Mouse (Mus musculus) midbrain, embryonic 15.5 days (tissue): ENCODE data around the gene Capns1. TPM values are rescaled to one million over a fixed set of nuclear protein-coding genes. Genes with fewer than 3 reads are reported as not detected.
A peak's percentile ranks its signal among the peaks of the same experiment; 100 is the strongest.

ENCODE experiments used
- ATAC-seq: fragments of 200-750 bp; cut with Nextera tagmentation; replicated peaks from 2 replicates; pipeline ENCODE4 v1.8.0; 2017; ENCODE audit warnings: moderate TSS enrichment
- H3K27ac ChIP-seq: fragments of 300-500 bp; sonication (generic); 2 replicates; pipeline ENCODE4 v1.5.1; 2015; ENCODE audit warnings: mild to moderate bottlenecking, inconsistent platforms
- H3K27me3 ChIP-seq: fragments of 300-500 bp; sonication (generic); replicated peaks from 2 replicates; pipeline ENCODE4 v1.6.1; 2015; ENCODE audit warnings: inconsistent platforms
- H3K36me3 ChIP-seq: fragments of 300-500 bp; sonication (generic); replicated peaks from 2 replicates; pipeline ENCODE4 v1.6.1; 2015; ENCODE audit warnings: inconsistent platforms
- H3K4me1 ChIP-seq: fragments of 300-500 bp; sonication (generic); 2 replicates; pipeline ENCODE4 v1.6.1; 2015; ENCODE audit warnings: inconsistent platforms
- H3K4me2 ChIP-seq: fragments of 300-500 bp; sonication (generic); 2 replicates; pipeline ENCODE4 v1.6.1; 2015; ENCODE audit warnings: inconsistent platforms, mild to moderate bottlenecking, moderate library complexity
- H3K4me3 ChIP-seq: fragments of 300-500 bp; sonication (generic); 2 replicates; pipeline ENCODE4 v1.5.1; 2015; ENCODE audit warnings: mild to moderate bottlenecking, inconsistent platforms
- H3K9ac ChIP-seq: fragments of 300-500 bp; sonication (generic); 2 replicates; pipeline ENCODE4 v1.6.1; 2015; ENCODE audit warnings: mild to moderate bottlenecking, inconsistent platforms
- H3K9me3 ChIP-seq: fragments of 300-500 bp; sonication (generic); 2 replicates; pipeline ENCODE4 v1.6.1; 2016; ENCODE audit warnings: inconsistent platforms
- WGBS: fragments of 180-500 bp; shearing (Covaris S2); methylation state at CpG from one replicate; pipeline ENCODE4 v1.1.7; 2015; ENCODE audit warnings: mixed read lengths; 5-methylcytosine and 5-hydroxymethylcytosine counted together
- polyA plus RNA-seq: library from polyadenylated mRNA; unstranded; fragments of >200 nt; fragmentation: Nextera tagmentation; extraction: Ambion mirVana; gene quantifications from 2 replicates; pipeline ENCODE4 v1.2.1, GENCODE M21; 2015

Capns1 gene
- polyA plus RNA-seq, 1 experiment from 2014 or later, result 69.8 TPM

- H3K36me3 ChIP-seq, result no peaks in the 10 kb centered on the region
- H3K9ac ChIP-seq, result no peak overlapping the region
- H3K4me3 ChIP-seq, result no peak overlapping the region
- no peak for ATAC-seq
- WGBS, result 83% methylated on average over 5 of the region's 5 CpGs
- no peaks in the 10 kb centered on the region; the same call in 1 of the 2 replicates for H3K27me3 ChIP-seq
- H3K27ac ChIP-seq, result no peak overlapping the region
- peaks cover 7% of the 10 kb centered on the region for H3K4me1 ChIP-seq
- no peak overlapping the region for H3K4me2 ChIP-seq
- no peaks in the 10 kb centered on the region for H3K9me3 ChIP-seq
Measured at GRCm38 (mm10) chr7:30200200-30200599, 1.6 kb upstream of the Capns1 start.

DNA sequence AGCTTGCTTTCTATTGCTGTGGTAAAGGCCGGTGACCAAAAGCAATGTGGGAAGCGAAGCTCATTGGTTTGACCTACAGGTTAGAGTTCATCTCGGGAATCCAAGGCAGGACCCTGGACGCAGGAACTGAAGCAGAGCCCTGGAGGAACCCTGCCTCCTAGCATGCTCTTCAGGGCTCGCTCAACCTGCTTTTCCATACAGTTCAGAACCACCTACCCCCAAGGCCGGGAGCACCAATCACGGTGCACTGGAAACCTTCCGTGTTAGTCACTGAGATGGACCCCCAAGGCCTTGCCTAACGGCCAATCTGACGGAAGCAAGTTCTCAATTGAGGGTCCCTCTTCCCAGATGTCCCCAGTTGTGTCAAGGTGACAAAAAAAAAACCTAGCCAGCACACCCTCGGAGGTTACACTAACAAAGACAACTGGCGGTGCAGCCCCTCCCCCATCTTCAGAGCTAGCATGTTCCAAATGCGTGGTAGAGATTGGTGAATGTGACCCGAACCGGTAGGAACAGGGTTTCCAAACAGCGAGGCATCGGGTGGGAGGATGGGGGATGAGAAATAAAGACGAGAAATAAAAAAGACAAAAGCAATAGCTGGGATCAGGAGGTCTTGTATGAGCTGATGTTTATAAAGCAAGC is 1.0 kb upstream of the Capns1 start:
- H3K4me2 ChIP-seq, result no peak overlapping the region
- H3K9ac ChIP-seq, result no peak overlapping the region
- no peak for ATAC-seq
- H3K4me1 ChIP-seq, result peaks cover 9% of the 10 kb centered on the region
- H3K4me3 ChIP-seq, result no peak overlapping the region
- no peaks in the 10 kb centered on the region; the same call in 1 of the 2 replicates for H3K27me3 ChIP-seq
- H3K9me3 ChIP-seq, result no peaks in the 10 kb centered on the region
- no peaks in the 10 kb centered on the region for H3K36me3 ChIP-seq
- WGBS, result 76% methylated on average over 18 of the region's 18 CpGs
- no peak overlapping the region for H3K27ac ChIP-seq

- WGBS, result 79% methylated on average over 5 of the region's 5 CpGs
- Histone ChIP-seq H3K27ac (no peak overlapping the region), H3K4me1 (peaks cover 19% of the 10 kb centered on the region), H3K9me3 (no peaks in the 10 kb centered on the region), H3K27me3 (no peaks in the 10 kb centered on the region; the same call in 1 of the 2 replicates), H3K4me2 (no peak overlapping the region), H3K9ac (no peak overlapping the region), H3K36me3 (no peaks in the 10 kb centered on the region), H3K4me3 (no peak overlapping the region)
- ATAC-seq, result no peak
Measured at GRCm38 (mm10) chr7:30197592-30198129, 950 bp downstream of the Capns1 start.

DNA sequence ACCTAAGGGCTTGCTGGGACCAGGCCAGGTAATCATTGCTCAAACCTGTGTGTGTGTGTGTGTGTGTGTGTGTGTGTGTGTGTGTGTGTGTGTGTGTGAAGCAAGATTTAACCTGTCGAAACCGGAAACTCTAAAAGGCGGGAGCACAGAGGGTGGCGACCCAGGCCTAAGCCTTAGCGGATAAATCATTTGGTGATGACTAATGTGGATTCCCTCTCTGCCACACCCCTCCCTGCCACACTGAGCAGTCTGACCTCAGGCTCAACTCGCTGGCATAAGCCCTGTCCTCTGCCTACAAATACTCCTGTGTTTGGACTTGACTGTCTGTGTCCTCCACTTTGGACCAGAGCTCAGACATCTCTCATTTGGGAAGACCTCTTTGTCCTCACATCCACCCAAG is 2.4 kb downstream of the Capns1 start:
- no peak overlapping the region for H3K27ac ChIP-seq
- no peak overlapping the region for H3K9ac ChIP-seq
- H3K36me3 ChIP-seq, result peaks cover 7% of the 10 kb centered on the region; the same call in 1 of the 2 replicates
- H3K4me3 ChIP-seq, result no peak overlapping the region
- no peaks in the 10 kb centered on the region; the same call in 1 of the 2 replicates for H3K27me3 ChIP-seq
- WGBS, result 74% methylated on average over 6 of the region's 6 CpGs
- peaks cover 23% of the 10 kb centered on the region for H3K4me1 ChIP-seq
- no peaks in the 10 kb centered on the region for H3K9me3 ChIP-seq
- ATAC-seq, result no peak
- H3K4me2 ChIP-seq, result no peak overlapping the region

DNA sequence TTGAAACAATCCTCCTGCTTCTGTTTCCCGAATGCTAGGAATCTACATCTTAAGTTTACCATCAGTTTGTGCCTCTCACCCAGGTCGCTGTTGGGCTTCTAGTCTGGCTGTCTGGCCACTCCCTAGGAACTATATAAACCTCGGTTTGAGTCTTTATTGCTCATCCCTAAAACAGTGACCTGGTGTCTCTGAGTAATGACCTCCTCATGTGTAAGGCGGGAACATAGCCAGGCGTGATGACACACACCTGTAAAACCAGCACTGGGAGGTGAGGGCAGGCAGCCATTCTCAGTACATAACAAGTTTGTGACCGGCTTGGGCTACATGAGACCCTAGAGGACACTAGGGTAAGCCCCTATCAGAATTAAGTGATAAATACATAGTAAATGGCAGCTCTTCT is 3.1 kb downstream of the Capns1 start:
- H3K27ac ChIP-seq, result peak overlapping the region; percentile 84; the same call in 1 of the 2 replicates
- no peaks in the 10 kb centered on the region; the same call in 1 of the 2 replicates for H3K27me3 ChIP-seq
- peaks cover 9% of the 10 kb centered on the region; the same call in 1 of the 2 replicates for H3K36me3 ChIP-seq
- H3K4me1 ChIP-seq, result peaks cover 23% of the 10 kb centered on the region
- H3K9ac ChIP-seq, result peak overlapping the region; percentile 81; the same call in 1 of the 2 replicates
- ATAC-seq, result no peak
- H3K4me3 ChIP-seq, result 0 out of 2 replicates have a peak overlapping the region, but pooled peaks have one; percentile 74
- peak overlapping the region; percentile 66; the same call in 1 of the 2 replicates for H3K4me2 ChIP-seq
- 74% methylated on average over 6 of the region's 6 CpGs for WGBS
- H3K9me3 ChIP-seq, result no peaks in the 10 kb centered on the region

- under 1% methylated on average over 28 of the region's 28 CpGs for WGBS
- peak; percentile 90 for ATAC-seq
Measured at GRCm38 (mm10) chr7:30194884-30195283, 3.7 kb downstream of the Capns1 start.

GRCm38 (mm10) chr7:30194101-30194831 is 4.3 kb downstream of the Capns1 start:
- under 1% methylated on average over 26 of the region's 26 CpGs for WGBS
- H3K27ac ChIP-seq, result peak overlapping the region; percentile 84
- H3K27me3 ChIP-seq, result no peaks in the 10 kb centered on the region
- ATAC-seq, result peak; percentile 38
- H3K9me3 ChIP-seq, result no peaks in the 10 kb centered on the region
- peak overlapping the region; percentile 74 for H3K4me3 ChIP-seq
- H3K4me2 ChIP-seq, result peak overlapping the region; percentile 66
- peaks cover 23% of the 10 kb centered on the region for H3K4me1 ChIP-seq
- H3K36me3 ChIP-seq, result peaks cover 15% of the 10 kb centered on the region; the same call in 1 of the 2 replicates
- peak overlapping the region; percentile 81 for H3K9ac ChIP-seq

More at GRCm38 (mm10) chr7:30194884-30195283, 3.7 kb downstream of the Capns1 start:
- Histone ChIP-seq H3K4me1 (peaks cover 23% of the 10 kb centered on the region), H3K36me3 (peaks cover 14% of the 10 kb centered on the region; the same call in 1 of the 2 replicates), H3K9me3 (no peaks in the 10 kb centered on the region), H3K27ac (peak overlapping the region; percentile 84), H3K9ac (peak overlapping the region; percentile 81), H3K4me3 (peak overlapping the region; percentile 74), H3K27me3 (no peaks in the 10 kb centered on the region), H3K4me2 (peak overlapping the region; percentile 66)

GRCm38 (mm10) chr7:30193581-30194100 is 5.0 kb downstream of the Capns1 start:
- no peaks in the 10 kb centered on the region for H3K27me3 ChIP-seq
- H3K4me3 ChIP-seq, result peak overlapping the region; percentile 74
- no peaks in the 10 kb centered on the region for H3K9me3 ChIP-seq
- H3K36me3 ChIP-seq, result peaks cover 21% of the 10 kb centered on the region; the same call in 1 of the 2 replicates
- peak overlapping the region; percentile 81 for H3K9ac ChIP-seq
- peak; percentile 70 for ATAC-seq
- peak overlapping the region; percentile 66 for H3K4me2 ChIP-seq
- peak overlapping the region; percentile 84 for H3K27ac ChIP-seq
- whole genome bisulfite sequencing, result 2% methylated on average over 20 of the region's 26 CpGs
- peaks cover 23% of the 10 kb centered on the region for H3K4me1 ChIP-seq

- no peaks in the 10 kb centered on the region for H3K27me3 ChIP-seq
- WGBS, result 14% methylated on average over 9 of the region's 9 CpGs
- peak overlapping the region; percentile 84; the same call in 1 of the 2 replicates for H3K27ac ChIP-seq
- peak overlapping the region; percentile 66 for H3K4me2 ChIP-seq
- H3K9me3 ChIP-seq, result no peaks in the 10 kb centered on the region
- H3K4me3 ChIP-seq, result peak overlapping the region; percentile 74
- peak overlapping the region; percentile 81 for H3K9ac ChIP-seq
- ATAC-seq, result no peak
- H3K4me1 ChIP-seq, result peaks cover 20% of the 10 kb centered on the region
- H3K36me3 ChIP-seq, result peaks cover 28% of the 10 kb centered on the region
Measured at GRCm38 (mm10) chr7:30193013-30193412, 5.6 kb downstream of the Capns1 start.

DNA sequence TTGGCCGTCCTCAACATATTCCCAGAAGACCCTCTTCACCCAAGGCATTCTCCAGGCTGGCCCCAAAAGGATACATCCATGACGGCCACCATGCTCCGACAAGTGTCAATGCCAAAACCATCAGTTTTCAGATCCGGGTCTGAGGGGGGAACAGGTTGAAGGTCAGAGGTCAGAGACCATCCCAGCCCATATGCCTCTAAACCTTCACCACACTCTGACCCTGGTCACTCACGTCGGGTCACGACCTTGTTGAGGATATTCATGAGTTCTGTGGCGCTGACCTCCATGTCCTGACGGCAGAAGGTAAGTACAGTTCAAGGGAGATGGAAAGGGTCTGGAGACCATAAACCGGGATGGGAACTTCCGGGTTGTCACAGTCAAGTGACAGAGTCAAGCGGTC is 6.5 kb downstream of the Capns1 start:
- Histone ChIP-seq H3K9me3 (no peaks in the 10 kb centered on the region), H3K27me3 (no peaks in the 10 kb centered on the region), H3K4me2 (no peak overlapping the region), H3K9ac (no peak overlapping the region), H3K27ac (no peak overlapping the region), H3K36me3 (peaks cover 37% of the 10 kb centered on the region), H3K4me3 (no peak overlapping the region), H3K4me1 (peaks cover 20% of the 10 kb centered on the region)
- 90% methylated on average over 12 of the region's 12 CpGs for WGBS
- ATAC-seq, result no peak

- 90% methylated on average over 4 of the region's 4 CpGs for WGBS
- Histone ChIP-seq H3K27ac (no peak overlapping the region), H3K9ac (no peak overlapping the region), H3K36me3 (peaks cover 55% of the 10 kb centered on the region), H3K27me3 (no peaks in the 10 kb centered on the region), H3K4me1 (peaks cover 16% of the 10 kb centered on the region), H3K4me2 (no peak overlapping the region), H3K4me3 (no peak overlapping the region), H3K9me3 (no peaks in the 10 kb centered on the region)
- no peak for ATAC-seq
Measured at GRCm38 (mm10) chr7:30189116-30189491, 9.5 kb downstream of the Capns1 start.
